Mouse (Mus musculus): Measurements from ENCODE around the gene Dmac2. TPM values are rescaled to one million over a fixed set of nuclear protein-coding genes. Genes with fewer than 3 reads are reported as not detected.

The Dmac2 gene
- total RNA-seq, 4 experiments from 2014 or later = 27.8 to 36.7 (median 32.8) TPM

DNA sequence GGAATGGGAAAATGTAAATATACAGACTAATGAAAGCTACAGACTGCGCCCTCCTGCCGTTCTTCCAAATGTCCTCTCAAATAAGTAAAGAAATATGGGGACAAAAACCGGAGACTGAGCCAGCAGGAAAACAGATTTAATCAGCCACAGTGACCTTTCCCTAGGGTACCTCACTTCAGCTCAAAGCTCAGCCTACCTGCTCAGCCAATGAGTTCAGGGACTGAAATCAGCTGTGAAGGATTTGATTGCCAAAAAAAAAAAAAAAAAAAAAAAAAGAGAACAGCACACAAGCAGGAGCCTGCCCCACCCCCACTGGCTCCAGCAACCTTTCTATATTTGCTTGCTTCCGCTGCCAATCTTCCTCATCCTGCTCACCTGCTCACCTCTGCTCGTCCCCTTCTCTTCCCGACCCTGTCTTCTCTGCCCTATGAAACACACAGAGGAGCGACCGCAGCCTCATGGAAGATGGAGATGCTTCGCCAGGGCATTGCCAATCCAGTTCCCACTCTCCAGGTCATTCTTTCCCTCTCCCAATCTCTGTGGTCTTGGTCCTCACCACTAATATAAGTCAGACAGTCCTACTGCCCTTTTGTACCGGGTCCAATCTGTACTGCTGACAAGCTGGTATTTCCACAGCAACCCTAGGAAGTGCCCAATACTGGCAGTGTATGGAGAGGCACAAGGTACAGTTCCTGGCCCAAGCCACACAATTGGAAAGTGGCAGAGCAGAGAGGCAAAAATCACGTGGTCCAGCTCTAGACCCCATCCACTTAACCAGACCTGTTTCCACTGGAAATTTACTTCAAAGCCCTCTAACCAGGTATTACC lies 36.6 kb downstream of the Dmac2 start:
- DNase-seq = no peak

DNA sequence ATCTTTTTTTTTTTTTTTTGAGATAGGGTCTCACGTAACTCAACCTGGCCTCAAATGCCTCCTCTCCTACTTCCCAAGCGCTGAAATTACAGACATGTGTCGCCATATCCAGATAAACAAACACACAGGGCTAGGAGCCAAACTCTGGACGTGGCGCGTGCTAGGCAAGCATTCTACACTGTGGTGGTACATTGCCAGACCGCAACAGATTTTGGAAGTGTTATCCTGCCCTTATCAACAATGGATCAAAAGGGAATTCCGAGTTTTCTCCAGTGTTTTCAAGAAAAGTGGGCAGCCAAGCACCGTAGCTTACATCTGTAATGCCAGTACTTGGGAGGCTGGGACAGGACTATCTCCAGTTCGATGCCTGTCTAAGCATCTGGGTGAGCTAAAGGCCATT lies 38.6 kb downstream of the Dmac2 start:
- DNase-seq = no peak

DNA sequence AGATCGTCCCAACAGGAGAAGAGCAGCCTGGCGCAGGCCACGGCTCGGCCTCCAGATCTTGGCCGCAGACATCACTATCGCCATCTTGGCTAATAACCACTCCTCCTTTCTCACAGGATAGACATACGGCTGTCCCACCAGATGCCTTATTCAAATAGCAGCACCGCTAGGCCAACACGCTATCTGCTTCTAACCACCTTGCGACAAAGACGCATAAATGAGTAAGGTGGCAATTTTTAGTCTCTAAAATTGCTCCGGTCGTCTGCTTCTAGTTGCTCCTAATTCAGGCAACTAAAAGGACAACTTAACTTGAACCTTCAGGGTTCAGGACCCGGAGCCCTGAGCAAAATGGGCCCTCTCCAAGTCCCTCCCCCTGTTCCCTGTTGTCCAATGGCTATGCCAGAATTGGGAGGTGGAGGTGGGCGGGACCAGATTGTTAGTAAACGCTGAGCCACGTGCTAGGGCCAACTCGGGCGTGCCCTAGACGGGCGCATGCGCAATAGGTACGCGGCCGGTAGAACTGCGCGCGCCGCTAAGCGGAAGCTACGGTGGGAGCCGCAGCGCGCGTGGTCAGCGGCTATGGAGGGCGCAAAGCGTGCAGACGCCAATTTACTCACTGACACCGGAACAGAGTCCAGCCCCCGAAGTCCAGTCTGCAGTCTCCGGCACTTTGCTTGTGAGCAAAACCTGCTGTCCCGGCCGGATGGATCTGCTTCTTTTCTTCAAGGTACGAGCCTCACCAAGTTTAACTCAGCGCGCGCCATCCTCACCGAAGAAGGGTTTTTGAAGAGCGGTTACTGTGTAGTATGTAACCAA lies 39.7 kb downstream of the Dmac2 start, which contains the start of the genes Bckdha and Exosc5:
Gene Bckdha (minus strand): TSS at position 325 of the 816 bp plus-strand sequence.
Gene Exosc5 (plus strand): TSS at position 508 of the 816 bp plus-strand sequence.
- DNase-seq = peak; percentile 99

DNA sequence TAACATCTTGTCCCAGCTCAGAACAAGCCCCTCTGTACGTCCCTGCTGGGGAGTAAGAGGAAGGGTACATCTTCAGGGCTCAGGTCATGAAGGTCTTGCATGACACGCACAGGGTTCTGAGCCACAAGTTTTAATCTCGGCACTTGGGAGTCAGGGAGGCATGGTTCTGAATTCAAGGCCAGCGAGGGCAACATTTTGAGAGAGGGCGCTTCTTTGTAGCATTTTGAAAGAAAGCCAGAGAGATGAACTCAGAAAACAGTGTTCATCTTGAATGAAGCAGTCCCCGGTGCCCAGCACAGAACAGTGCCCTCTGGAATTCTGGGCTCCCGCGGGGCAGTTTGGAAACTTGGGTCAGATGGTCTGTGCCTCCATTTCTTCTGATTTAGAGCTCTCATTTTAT lies 47.2 kb downstream of the Dmac2 start:
- DNase-seq = no peak

DNA sequence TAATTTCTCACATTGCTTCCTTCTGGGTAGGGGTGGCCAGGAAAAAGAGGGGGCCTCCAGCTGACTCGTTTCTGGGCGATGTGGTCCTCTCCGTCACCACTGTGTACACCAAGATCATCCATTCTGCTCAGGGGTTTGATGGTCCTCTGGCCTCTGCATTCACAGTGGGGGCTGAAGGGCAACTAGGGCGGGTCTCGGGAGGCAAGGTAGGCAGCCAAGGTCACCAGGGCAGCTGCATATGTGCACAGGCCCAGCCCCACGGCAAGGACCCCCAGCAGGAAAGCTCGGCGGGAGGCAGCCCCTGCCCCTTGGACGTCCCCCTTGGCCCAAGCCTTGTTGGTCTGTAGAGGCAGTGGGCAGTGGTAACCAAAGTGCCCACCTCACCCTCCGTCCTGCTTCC lies 49.9 kb downstream of the Dmac2 start:
- DNase-seq = no peak

DNA sequence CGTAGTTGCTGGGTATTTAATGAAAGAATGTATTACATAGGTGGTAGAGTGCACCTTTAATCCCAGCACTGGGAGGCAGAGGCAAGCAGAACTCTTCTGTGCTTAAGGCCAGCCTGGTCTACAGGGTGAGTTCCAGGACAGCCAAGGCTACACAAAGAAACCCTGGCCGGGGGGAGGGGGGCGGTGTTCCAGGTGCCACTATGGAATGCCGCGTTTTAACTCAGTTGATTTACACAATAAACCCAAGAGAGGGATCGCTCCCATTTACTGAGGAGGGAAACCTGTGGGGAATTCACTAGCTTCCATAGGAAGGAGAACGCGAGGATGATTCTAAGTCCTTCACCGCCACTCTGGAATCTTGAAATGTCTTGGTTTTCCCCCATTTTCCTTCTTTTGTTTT lies 50.4 kb downstream of the Dmac2 start:
- no peak for DNase-seq

DNA sequence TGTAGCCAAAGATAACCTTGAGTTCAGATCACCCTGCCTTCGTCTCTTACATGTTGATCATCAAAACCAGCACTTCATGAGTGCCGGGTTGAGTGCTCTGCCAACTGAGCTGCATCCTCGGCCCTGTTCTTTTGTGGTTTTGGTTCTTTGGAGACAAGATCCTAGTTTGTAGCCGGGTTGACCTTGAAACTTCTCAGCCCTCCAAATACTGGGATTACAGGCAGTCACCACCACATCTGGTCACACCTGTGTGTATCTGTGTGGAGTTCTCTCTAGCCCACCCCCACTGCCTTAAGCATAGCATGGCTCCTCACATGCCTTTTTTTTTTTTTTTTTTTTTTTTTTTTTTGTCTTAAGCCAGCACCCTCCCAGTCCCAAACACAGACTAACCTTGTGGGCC lies 50.9 kb downstream of the Dmac2 start:
- DNase-seq = no peak

DNA sequence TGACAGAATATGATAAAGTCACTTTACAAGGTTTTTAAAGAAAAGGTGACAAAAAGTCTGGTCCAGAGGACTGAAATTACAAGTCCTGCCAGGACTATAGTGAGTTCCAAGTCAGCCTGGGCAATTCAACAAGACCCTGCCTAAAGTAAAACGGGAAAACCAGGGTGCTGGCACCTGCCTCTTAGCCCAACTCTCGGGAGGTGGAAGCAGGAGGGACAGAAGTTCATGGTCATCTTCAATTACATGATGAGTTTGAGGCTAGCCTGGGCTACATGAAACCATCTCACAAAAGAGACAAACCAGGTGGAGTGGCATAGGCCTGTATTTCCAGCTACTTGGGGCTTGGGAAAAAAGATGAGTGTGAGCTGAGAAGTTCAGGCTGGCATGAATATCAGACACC lies 52.5 kb downstream of the Dmac2 start:
- DNase-seq = no peak

DNA sequence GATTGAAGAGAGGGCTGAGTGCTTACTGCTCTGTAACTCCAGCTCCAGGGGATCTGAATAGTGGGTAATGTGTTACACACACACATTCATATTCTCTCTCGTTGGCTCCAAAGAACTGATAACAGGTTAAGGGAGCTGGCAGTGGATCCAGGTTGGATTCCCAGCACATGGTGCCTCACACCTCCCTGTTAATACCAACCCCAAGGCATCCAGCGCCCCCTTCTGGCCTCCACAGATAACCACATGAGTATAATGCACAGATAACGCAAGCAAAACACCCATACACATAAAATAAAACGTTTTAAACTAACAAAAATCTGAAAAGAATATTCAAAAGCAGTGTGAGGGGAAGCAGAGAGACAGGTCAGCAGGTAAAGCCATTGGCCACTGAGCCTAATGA lies 53.2 kb downstream of the Dmac2 start:
- DNase-seq = no peak

DNA sequence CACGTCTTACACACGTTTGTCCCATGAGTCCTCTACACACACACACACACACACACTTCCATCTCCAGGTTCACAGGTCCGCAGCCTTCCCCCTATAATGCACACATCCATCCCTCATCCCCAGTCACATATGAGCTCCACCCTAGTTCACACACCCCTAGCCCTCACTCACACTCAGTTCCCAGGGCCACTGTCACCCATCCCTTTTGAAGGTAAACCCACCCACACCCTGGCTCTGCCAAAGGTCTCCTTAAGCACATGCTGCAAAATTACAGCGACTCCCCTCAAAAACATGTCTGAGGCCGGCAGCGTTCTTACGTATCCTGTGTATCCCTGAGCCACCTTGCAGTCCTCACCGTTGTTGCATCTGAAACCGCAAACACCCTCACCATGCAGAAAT lies 55.1 kb downstream of the Dmac2 start:
- no peak for DNase-seq

DNA sequence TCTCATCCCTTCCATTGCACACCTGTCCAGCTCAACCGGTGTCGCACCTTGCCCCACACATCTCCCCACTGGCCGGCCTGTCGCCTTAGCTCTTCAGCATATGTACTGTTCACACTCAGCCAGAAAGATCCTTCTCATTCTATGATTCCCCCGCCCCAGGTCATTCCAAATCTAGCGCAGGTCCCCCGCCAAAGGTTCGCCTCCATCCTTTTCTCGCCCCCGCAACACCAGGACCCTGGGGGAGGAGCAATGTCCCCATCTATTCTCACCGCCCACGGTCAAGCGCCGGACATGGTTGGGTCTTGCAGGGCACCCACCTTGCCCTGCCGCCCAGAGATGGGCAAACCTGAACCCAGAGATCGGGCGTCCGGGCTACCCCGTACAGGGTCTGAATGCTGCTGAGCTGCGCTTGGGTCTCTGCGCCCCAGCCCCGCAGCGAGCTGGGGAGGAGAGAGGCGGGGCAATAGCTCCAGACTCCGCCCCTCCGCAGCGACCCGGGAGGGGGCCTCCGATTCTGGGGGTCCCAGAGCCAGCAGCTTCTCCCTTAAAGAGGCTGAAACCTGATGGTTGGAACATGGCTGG lies 55.6 kb downstream of the Dmac2 start, which contains the start of gene Tmem91:
Gene Tmem91 (minus strand): TSS at position 448 of the 582 bp plus-strand sequence.
- DNase-seq = no peak

Other genes with a start within 250 kb of the Dmac2 start
- not detected for gene Cnfn, start 249.7 kb upstream of the Dmac2 start, total RNA-seq (2022)
- gene Lipe, start 220.7 kb upstream of the Dmac2 start, total RNA-seq (2022) = 100 to 1,000 TPM; 157 to 290 (median 256) TPM
- not detected for gene Cxcl17, start 206.5 kb upstream of the Dmac2 start, total RNA-seq (2022)
- 10 to 100 TPM in 3 of 4 experiments, 1 to 10 TPM in 1; 8.5 to 24.4 (median 17.2) TPM for gene Ceacam1, start 141.8 kb upstream of the Dmac2 start, total RNA-seq (2022)
- 1 to 10 TPM in 2 of 4 experiments, under 1 TPM in 2; 0.83 to 2.1 (median 1.4) TPM for gene Ceacam2, start 79.6 kb upstream of the Dmac2 start, total RNA-seq (2022)
- gene Erich4, start 3.5 kb upstream of the Dmac2 start, total RNA-seq (2022) = not detected
- 1 to 10 TPM; 3.8 to 7.0 (median 4.5) TPM for gene B3gnt8, start 7.2 kb downstream of the Dmac2 start, total RNA-seq (2022)
- gene Bckdha, start 39.6 kb downstream of the Dmac2 start, total RNA-seq (2022) = 100 to 1,000 TPM; 139 to 212 (median 169) TPM
- 10 to 100 TPM; 42.0 to 62.6 (median 51.4) TPM for gene Exosc5, start 39.8 kb downstream of the Dmac2 start, total RNA-seq (2022)
- under 1 TPM in 1 of 4 experiments, not detected in 3; 0.77 TPM for gene Tmem91, start 55.8 kb downstream of the Dmac2 start, total RNA-seq (2022)
- gene B9d2, start 61.4 kb downstream of the Dmac2 start, total RNA-seq (2022) = 10 to 100 TPM; 17.7 to 27.0 (median 21.4) TPM
- 10 to 100 TPM; 23.8 to 41.1 (median 32.4) TPM for gene Tgfb1, start 67.6 kb downstream of the Dmac2 start, total RNA-seq (2022)
- gene Ccdc97, start 99.7 kb downstream of the Dmac2 start, total RNA-seq (2022) = 10 to 100 TPM; 51.3 to 63.7 (median 56.9) TPM
- 100 to 1,000 TPM in 3 of 4 experiments, 10 to 100 TPM in 1; 97.0 to 132 (median 119) TPM for gene Hnrnpul1, start 135.3 kb downstream of the Dmac2 start, total RNA-seq (2022)
- 10 to 100 TPM; 51.4 to 73.8 (median 64.5) TPM for gene Axl, start 169.3 kb downstream of the Dmac2 start, total RNA-seq (2022)
- gene Cyp2s1, start 197.5 kb downstream of the Dmac2 start, total RNA-seq (2022) = 1 to 10 TPM; 2.3 to 4.2 (median 3.2) TPM

Data from adrenal gland, adult 8-10 months (tissue).